Mouse (Mus musculus): Measurements from ENCODE around the gene Srrd.

Gene Srrd

GRCm38 (mm10) chr5:112342463-112343204, at the start of gene Srrd, which contains the start of gene Hps4:
Gene Srrd, minus strand, starts transcription at chr5:112343040.
Gene Hps4, plus strand, starts transcription at chr5:112343083.
- DNase-seq = peak; percentile 76

DNA sequence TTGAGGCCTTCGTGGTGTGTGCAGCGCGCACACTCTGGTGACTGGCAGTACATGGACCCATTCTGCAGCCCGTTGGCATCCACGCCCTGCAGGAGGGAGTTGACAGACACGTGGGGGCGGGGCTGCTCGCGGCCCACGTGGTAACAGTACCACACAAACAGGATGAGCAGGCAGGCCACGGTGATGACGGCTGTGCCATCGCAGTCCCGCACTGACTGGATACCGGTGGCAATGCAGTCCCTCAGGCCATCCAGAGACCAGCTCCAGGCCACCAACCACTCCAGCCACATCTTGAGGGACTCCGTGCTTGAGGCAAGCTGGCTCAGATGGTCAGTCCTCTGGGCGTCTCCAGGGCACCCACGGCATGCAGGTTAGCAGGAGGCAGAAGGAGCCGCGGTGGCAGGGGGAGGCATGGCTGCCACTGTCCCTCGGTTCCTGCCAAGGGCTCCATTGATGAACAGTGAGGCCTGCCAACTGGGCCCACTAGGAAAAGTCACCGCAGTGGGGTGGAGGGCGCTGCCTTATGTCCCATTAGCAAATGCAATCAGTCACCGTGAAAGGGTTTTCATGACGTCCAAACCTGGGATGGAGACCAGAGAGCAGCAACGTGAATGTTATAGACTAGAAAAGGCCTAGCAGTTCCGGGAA, 49.0 kb upstream of the Srrd start:
- DNase-seq = no peak

- no peak for DNase-seq
Measured at GRCm38 (mm10) chr5:112391002-112391401, 48.2 kb upstream of the Srrd start.

DNA sequence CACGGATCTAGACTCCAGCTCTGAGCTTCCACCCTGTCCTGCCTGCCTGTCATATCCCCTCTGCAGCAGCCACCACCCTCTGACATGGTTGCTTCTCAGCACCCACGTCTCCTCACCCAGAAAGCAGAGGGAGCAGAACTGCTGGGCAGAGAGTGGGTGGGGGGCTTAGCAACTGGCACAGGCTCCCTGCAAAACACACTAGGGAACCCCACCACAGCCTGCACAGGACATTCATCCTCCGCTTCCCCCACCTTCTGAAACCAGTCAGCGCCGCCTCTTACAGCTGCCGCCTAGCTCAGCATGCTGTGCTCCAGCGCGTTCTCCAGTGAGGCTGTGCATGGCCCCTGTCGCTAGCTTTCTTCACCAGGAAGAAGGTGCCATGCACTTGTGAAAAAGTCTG, 46.5 kb upstream of the Srrd start:
- DNase-seq = no peak

- no peak for DNase-seq
Measured at GRCm38 (mm10) chr5:112385973-112386372, 43.1 kb upstream of the Srrd start.

DNA sequence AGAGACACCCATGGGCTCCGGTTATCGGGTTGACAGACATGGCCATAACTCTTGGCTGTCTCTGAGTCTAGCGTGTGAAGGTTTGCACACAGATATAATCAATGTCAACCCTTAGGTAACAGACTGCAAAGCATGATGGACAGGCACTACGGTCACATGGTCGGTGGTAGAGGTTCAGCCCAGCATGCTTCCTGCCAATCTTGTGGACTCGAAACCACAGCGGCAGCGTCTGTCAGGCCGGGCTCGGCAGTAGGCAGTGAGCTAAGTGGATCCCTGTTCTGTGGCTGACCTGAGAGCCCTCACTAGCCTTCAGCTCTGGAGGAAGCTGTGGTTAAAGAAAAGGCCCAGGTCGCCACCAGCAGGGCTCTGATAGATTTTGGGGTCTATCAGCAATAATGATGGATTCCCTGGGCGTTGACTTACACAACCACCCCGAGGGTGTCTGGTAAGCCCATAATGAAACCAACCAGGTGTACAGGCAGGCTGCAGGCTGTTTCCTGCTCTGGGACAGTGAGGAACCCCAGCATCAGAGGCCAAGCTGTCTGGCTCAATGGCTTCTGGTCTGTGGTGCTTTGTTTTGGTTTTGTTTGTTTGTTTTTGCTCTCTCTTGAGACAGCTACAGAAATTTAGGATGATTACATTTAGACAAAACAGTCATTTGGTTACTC, 42.1 kb upstream of the Srrd start:
- no peak for DNase-seq

- no peak for DNase-seq
Measured at GRCm38 (mm10) chr5:112382641-112383330, 39.9 kb upstream of the Srrd start.

DNA sequence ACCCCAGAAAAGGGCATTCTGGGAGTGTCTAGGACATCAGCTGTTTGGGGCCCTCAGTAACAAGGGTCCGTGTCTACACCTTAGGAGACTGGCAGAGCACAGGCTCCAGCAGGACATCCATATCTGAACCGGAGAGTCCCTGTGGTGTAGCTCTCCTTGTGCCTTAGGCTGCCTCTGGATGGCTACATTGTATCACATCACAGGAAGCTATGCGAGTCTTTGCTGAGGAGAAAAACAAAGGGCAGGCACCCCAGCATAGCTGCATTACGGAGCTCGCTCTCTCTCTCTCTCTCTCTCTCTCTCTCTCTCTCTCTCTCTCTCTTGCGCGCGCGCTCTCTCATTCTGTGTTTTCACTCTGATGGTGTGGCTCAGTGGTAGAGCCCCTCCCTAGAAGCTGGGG, 39.2 kb upstream of the Srrd start:
- DNase-seq = no peak

- no peak for DNase-seq
Measured at GRCm38 (mm10) chr5:112381154-112381553, 38.3 kb upstream of the Srrd start.

DNA sequence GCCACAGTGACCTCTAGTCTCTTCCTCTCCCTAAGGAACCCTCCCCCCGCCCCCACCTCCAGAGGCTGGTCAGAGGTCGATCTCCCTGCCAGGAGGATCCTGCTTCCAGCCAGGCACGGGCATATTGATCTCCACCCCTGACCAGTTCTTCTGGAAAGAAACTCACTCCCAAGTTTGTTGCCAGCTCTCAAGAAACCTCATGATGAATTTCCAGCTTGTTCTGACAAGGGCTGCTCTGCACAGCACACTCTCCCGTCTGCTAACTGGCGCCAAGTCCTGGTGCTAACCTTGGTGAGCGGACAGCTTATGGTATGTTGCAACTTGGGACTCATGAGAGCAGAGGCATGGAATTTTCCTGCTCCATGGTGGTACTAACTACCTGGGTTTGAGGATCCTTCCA, 35.9 kb upstream of the Srrd start:
- DNase-seq = no peak

- no peak for DNase-seq
Measured at GRCm38 (mm10) chr5:112377380-112377779, 34.5 kb upstream of the Srrd start.

- DNase-seq = no peak
Measured at GRCm38 (mm10) chr5:112376111-112376510, 33.3 kb upstream of the Srrd start.

GRCm38 (mm10) chr5:112371933-112372332, 29.1 kb upstream of the Srrd start:
- DNase-seq = no peak

DNA sequence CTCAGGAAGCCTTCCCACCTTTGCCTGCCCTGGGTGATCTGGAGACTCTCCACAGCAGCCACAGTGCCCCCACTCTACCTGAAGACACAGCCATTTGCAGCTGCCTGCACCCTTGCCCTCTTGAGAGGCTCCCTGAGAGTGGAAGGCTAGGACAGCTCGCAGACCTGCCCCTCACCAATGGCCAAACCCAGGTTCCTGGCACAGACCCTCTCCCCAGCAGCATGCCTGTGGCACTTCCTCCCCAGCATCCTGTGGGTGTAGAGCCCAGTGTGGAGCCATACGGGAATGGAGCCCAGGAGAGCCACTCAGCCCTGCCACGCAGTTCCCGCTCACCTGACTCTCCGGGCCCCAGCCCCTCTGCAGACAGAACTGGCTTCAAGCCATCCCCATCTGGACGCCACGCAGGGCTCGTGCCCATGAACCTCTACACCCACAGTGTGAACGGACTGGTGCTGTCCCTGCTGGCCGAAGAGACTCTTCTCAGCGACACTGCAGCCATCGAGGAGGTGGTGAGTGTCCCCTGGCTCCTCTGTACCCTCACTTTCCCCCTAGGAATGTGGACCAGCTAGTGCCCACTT, 27.5 kb upstream of the Srrd start:
- DNase-seq = no peak

GRCm38 (mm10) chr5:112369326-112369725, 26.5 kb upstream of the Srrd start:
- no peak for DNase-seq

GRCm38 (mm10) chr5:112368666-112369065, 25.8 kb upstream of the Srrd start:
- no peak for DNase-seq

- no peak for DNase-seq
Measured at GRCm38 (mm10) chr5:112367929-112368328, 25.1 kb upstream of the Srrd start.

DNA sequence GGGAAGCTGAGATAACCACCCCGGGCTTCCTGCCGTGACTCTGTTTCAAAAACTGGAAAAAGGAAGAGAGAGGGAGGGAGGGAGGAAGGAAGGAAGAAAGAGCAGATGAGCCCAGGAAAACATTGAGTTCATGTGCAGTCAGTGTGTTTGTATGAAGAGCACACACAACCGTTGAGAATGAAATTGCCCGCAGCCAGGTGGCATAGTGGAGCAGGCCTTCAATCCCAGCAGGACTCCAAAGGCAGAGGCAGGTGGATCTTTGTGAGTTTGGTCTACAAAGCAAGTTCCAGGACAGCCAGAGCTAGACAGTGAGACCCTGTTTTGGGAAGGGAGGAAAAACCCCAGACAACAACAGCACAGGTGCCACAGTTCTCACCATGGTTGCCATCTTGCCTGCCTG, 24.5 kb upstream of the Srrd start:
- DNase-seq = no peak

DNA sequence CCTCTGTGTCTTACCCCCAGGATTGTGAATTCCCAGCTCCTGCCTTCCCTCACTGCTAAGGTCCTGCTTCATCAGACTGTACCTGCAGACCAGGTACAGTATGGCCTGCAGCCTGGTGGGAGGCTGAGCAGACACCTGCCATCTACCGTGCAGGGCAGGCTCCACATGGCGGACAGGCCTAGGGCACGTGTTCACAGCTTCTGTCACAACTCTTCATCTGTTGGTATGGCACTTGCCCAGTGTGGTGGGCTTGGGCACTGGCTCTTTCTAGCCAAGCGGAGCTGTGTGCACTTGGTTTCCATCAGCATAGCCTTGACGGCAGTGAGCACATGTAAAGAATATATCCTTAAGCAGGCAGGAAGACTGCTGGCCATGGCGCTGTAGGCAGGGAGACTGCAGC, 24.0 kb upstream of the Srrd start:
- DNase-seq = no peak

GRCm38 (mm10) chr5:112364184-112364797, 21.5 kb upstream of the Srrd start:
- DNase-seq = no peak

- no peak for DNase-seq
Measured at GRCm38 (mm10) chr5:112360077-112360476, 17.2 kb upstream of the Srrd start.

GRCm38 (mm10) chr5:112359520-112359919, 16.7 kb upstream of the Srrd start:
- DNase-seq = no peak

GRCm38 (mm10) chr5:112356322-112356721, 13.5 kb upstream of the Srrd start:
- DNase-seq = peak; percentile 40

All from kidney, adult 9 months (tissue).